Mouse (Mus musculus): ENCODE measurements around the gene Ybey. TPM values are rescaled to one million over a fixed set of nuclear protein-coding genes. Genes with fewer than 3 reads are reported as not detected.

Ybey gene
- 4.3 and 4.4 TPM in 2 replicates for total RNA-seq (2012; rRNA removed)
- total RNA-seq (2014; rRNA removed), result 5.2 TPM in 2 replicates
- polyA plus RNA-seq (2012; ENCODE audit: insufficient read length, low read depth), result 2.0 and 3.0 TPM in 2 replicates

DNA sequence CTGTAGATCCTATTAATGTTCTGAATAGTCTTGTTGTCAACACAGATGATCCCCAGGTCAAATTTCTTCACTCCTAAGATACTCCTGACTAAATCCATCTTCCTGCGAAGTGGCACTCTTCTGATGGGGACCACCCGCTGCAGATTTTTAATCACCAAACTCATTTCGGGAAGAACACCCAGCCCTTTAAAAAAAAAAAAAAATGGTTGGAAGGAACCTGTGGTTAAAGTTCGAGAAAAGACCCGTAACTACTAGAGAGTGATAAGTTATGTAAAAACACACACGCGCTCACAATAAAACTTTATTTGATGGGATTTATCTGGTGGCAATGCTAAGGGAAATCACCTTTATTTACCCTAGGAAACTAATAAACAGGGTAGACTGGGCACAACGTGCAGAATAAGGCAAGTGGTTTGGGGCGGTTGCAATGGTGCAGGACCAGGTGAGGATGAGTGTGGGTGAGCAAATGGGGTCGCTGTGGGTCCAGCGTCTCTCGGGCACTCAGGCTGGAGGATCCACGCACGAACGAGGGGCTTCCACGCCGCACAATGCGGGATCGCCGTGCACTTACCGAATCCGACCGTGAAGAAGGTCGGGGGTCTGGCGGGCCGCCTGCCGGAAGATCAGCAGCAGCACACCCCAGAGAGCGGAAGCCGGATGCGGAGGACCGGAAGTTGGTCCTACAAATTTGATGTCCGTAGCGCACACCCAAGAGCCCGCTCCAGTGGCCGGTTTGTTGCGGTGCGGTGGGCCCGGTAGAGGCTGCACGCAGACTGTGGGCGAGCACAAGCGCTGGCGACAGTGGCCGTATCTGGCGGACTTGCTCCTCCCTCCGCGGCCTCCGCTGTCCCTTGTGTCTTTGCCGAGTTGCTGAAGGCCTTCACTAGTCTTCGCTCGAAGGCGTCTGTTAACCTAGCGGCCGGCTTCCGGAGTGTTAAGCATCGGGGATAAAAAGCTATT lies at the start of gene Ybey, which contains the start of gene Mcm3ap:
TSS of gene Ybey (minus strand) at position 912 of the 960 bp plus-strand sequence.
TSS of gene Mcm3ap (plus strand) at position 725 of the 960 bp plus-strand sequence.
- peak within 1 kb of the TSS; percentile 51 for H3K27ac ChIP-seq (ENCODE audit: insufficient read depth, low read depth)
- peak; percentile 89 for DNase-seq (ENCODE audit: extremely low read depth)
- no peaks in the 10 kb centered on the region for H3K9me3 ChIP-seq (replicated peaks; ENCODE audit: low read length)
- H3K9ac ChIP-seq (ENCODE audit: insufficient read depth, low read depth), result peak within 1 kb of the TSS; percentile 78
- no peaks in the 10 kb centered on the region for H3K27me3 ChIP-seq (replicated peaks)
- peaks cover 14% of the 10 kb centered on the region for H3K79me2 ChIP-seq (replicated peaks; ENCODE audit: control insufficient read depth, extremely low read depth, insufficient read depth, poor library complexity, severe bottlenecking)
- dilution Hi-C loops (cut with MboI; ENCODE audit: extremely low pct_ligation_motif_present, extremely low pct_unique_long_range_greater_than_20kb, low sequenced_read_pairs) (no loop called here), in situ Hi-C loops (cut with MboI; ENCODE audit: low pct_ligation_motif_present, low pct_unique_long_range_greater_than_20kb, low sequenced_read_pairs) (no loop called here)
- H3K4me1 ChIP-seq (ENCODE audit: control insufficient read depth in 1 of 2, insufficient read depth in 2 of 2), result peaks cover 0 to 29% of the 10 kb centered on the region in 2 experiments; a peak in 2 of 4 replicates
- H3K36me3 ChIP-seq (replicated peaks in 1 of 2; ENCODE audit: control insufficient read depth in 1 of 2, insufficient read depth in 1 of 2, low read length in 1 of 2), result peaks cover 22 to 63% of the 10 kb centered on the region in 2 experiments
- H3K4me2 ChIP-seq (ENCODE audit: insufficient read depth, low read depth, poor library complexity, severe bottlenecking), result peak within 1 kb of the TSS; percentile 89
- peak within 1 kb of the TSS; percentile 79 to 89 (median 85) for H3K4me3 ChIP-seq (replicated peaks in 1 of 3; ENCODE audit: low read depth in 2 of 3, low read length in 2 of 3, poor library complexity in 1 of 3)
- TF ChIP-seq IRF4 (IDR thresholded peaks at IDR 0.05; ENCODE audit: low read depth, low read length), result peak; percentile 71
- no peak for TF ChIP-seq E2F4 (IDR thresholded peaks at IDR 0.05; ENCODE audit: insufficient replicate concordance, low read depth, low read length)
- TF ChIP-seq TBP (conservative IDR thresholded peaks at IDR 0.05; ENCODE audit: low read depth, low read length), result peak; percentile 82
- no peak for TF ChIP-seq JUND (conservative IDR thresholded peaks at IDR 0.05; ENCODE audit: low read depth, low read length)
- TF ChIP-seq MXI1 (IDR thresholded peaks at IDR 0.05; ENCODE audit: low read depth, low read length), result peak; percentile 73
- TF ChIP-seq ZC3H11A (IDR thresholded peaks at IDR 0.05; ENCODE audit: low read depth, low read length), result no peak
- TF ChIP-seq ZNF384 (IDR thresholded peaks at IDR 0.05; ENCODE audit: low read depth, low read length), result peak; percentile 67
- TF ChIP-seq NRF1 (IDR thresholded peaks at IDR 0.05; ENCODE audit: low read depth, low read length), result no peak
- TF ChIP-seq SIN3A (IDR thresholded peaks at IDR 0.05; ENCODE audit: low read length), result peak; percentile 91
- TF ChIP-seq GABPA (IDR thresholded peaks at IDR 0.05; ENCODE audit: insufficient replicate concordance, low read depth, low read length), result no peak; the same call in 1 of the 2 replicates
- peak; percentile 97 for TF ChIP-seq ELF1 (IDR thresholded peaks at IDR 0.05; ENCODE audit: low read depth, low read length)
- TF ChIP-seq CTCF (conservative IDR thresholded peaks at IDR 0.05 in 1 of 2, IDR thresholded peaks at IDR 0.05 in 1 of 2; ENCODE audit: low read depth in 2 of 2, low read length in 2 of 2), result peak in 1 of 2 experiments; percentile 28; a peak in 1 of 4 replicates
- no peak for TF ChIP-seq ZKSCAN1 (IDR thresholded peaks at IDR 0.05; ENCODE audit: borderline replicate concordance, low read depth, low read length)
- TF ChIP-seq CHD2 (IDR thresholded peaks at IDR 0.05; ENCODE audit: low read length), result peak; percentile 20; the same call in 1 of the 2 replicates
- peak; percentile 71; the same call in 1 of the 2 replicates for TF ChIP-seq ZMIZ1 (IDR thresholded peaks at IDR 0.05; ENCODE audit: low read depth, low read length)
- peak; percentile 77 for TF ChIP-seq RCOR1 (conservative IDR thresholded peaks at IDR 0.05; ENCODE audit: low read depth, low read length)
- TF ChIP-seq RAD21 (IDR thresholded peaks at IDR 0.05; ENCODE audit: low read depth, low read length), result no peak
- TF ChIP-seq USF2 (conservative IDR thresholded peaks at IDR 0.05; ENCODE audit: low read depth, low read length), result no peak
- TF ChIP-seq PAX5 (IDR thresholded peaks at IDR 0.05; ENCODE audit: low read length), result no peak
- TF ChIP-seq NELFE (IDR thresholded peaks at IDR 0.05; ENCODE audit: low read depth, low read length), result peak; percentile 82
- peak; percentile 96 for TF ChIP-seq HCFC1 (IDR thresholded peaks at IDR 0.05; ENCODE audit: low read depth, low read length)
- TF ChIP-seq POLR2AphosphoS2 (IDR thresholded peaks at IDR 0.05; ENCODE audit: low read depth, low read length), result peak; percentile 72; the same call in 1 of the 2 replicates
- TF ChIP-seq USF1 (IDR thresholded peaks at IDR 0.05; ENCODE audit: low read depth, low read length), result no peak
- TF ChIP-seq BHLHE40 (IDR thresholded peaks at IDR 0.05; ENCODE audit: low read depth, low read length), result 0 out of 2 replicates have a peak, but pooled peaks have one; percentile 15
- TF ChIP-seq MEF2A (IDR thresholded peaks at IDR 0.05; ENCODE audit: borderline replicate concordance, low read depth, low read length), result peak; percentile 68; the same call in 1 of the 2 replicates
- 0 out of 2 replicates have a peak, but pooled peaks have one; percentile 21 for TF ChIP-seq ETS1 (conservative IDR thresholded peaks at IDR 0.05; ENCODE audit: low read depth, low read length)
- peak; percentile 81; the same call in 1 of the 2 replicates for TF ChIP-seq UBTF (IDR thresholded peaks at IDR 0.05; ENCODE audit: low read depth, low read length)
- peak; percentile 92 for TF ChIP-seq TCF12 (IDR thresholded peaks at IDR 0.05; ENCODE audit: low read depth, low read length)
- no peak for TF ChIP-seq JUN (IDR thresholded peaks at IDR 0.05; ENCODE audit: insufficient read depth, low read depth, low read length)
- TF ChIP-seq EP300 (IDR thresholded peaks at IDR 0.05; ENCODE audit: low read length), result no peak
- no peak for TF ChIP-seq MAFK (IDR thresholded peaks at IDR 0.05; ENCODE audit: insufficient replicate concordance, low read length)
- peak; percentile 84 for TF ChIP-seq POLR2A (IDR thresholded peaks at IDR 0.05; ENCODE audit: low read depth, low read length)
- TF ChIP-seq MAX (IDR thresholded peaks at IDR 0.05; ENCODE audit: low read length), result peak; percentile 85; the same call in 1 of the 2 replicates
- no peak for TF ChIP-seq SMC3 (IDR thresholded peaks at IDR 0.05; ENCODE audit: low read depth, low read length)
- peak; percentile 58 for TF ChIP-seq MAZ (IDR thresholded peaks at IDR 0.05; ENCODE audit: low read depth, low read length)
- TF ChIP-seq MYC (IDR thresholded peaks at IDR 0.05; ENCODE audit: low read depth, low read length), result peak; percentile 54; the same call in 1 of the 2 replicates

All from CH12.LX (cell line).